Comparison of ENCODE assay signal across 9 mouse cellular contexts in the genomic region with DNA sequence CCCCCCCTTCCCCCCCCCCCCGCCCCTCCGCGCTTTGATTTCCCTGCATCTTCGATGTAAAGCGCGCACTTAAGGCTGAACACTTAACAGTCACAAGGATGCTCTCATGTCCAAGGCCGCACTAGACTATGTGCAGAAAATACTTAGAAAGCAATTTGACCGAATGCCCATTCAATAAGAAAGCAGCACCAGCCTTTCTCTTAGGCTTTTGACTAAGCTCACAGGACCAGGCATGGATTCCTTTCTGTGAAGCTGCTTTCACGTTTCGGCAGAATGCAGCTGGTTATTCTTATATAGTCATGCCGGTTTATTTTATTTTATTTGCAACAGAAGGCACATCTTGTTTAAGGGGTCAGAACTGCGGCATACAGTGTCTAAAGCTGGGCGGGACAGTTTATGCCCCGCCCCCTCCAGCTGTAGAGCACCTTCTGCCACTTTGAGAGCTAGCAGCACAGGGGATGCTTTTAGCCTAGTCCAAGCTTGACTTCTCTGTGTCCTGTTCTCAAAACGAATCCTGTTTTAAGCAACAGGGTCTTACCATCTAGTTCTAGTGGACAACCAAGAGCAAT. TPM values are rescaled to one million over a fixed set of nuclear protein-coding genes. Genes with fewer than 3 reads are reported as not detected.
DNase-seq lines count a peak whose midpoint lies in the region; ATAC-seq and TF ChIP-seq lines count a peak whose summit lies in the region.
"Had no signal": no experiment of that assay in that cellular context is flagged by ENCODE, and none has a peak within 500 bp of the region (broad histone marks: within the 10 kb centered on the region; RNA-seq: fewer than 3 reads in every experiment).

No protein-coding gene starts in this region.

- no peaks in the 10 kb centered on the region for H3K4me1 ChIP-seq in forebrain, postnatal 0 days (ENCODE audit: insufficient read depth)

- 0 out of 2 replicates have a peak overlapping the region, but pooled peaks have one; percentile 3 for H3K9ac ChIP-seq in forebrain, postnatal 0 days

- peak overlapping the region; percentile 12; the same call in 1 of the 2 replicates for H3K4me3 ChIP-seq in forebrain, postnatal 0 days (ENCODE audit: low read depth, low read length)

- no peak for ATAC-seq in forebrain, postnatal 0 days
- ATAC-seq in megakaryocyte-erythroid progenitor cell, adult 5-6 weeks (replicated peaks; ENCODE audit: low FRiP score, low TSS enrichment, poor library complexity, severe bottlenecking) = no peak

- no peaks in the 10 kb centered on the region for H3K36me3 ChIP-seq in forebrain, postnatal 0 days (ENCODE audit: insufficient read depth)

- intact Hi-C loops in gastrocnemius, postnatal 14 days (cut with DNase I; ENCODE audit: low total_unique reads) = loop anchor here (5.0 to 10.0 kb wide), 2 partner anchors 164 to 296 kb away; no protein-coding TSS in a partner anchor

- H3K4me2 ChIP-seq in forebrain, postnatal 0 days (ENCODE audit: low read depth) = peak overlapping the region; percentile 41

- WGBS in forebrain, postnatal 0 days = 16% methylated on average over 15 of the region's 15 CpGs

- H3K27ac ChIP-seq in forebrain, postnatal 0 days (ENCODE audit: low read depth, low read length) = no peak overlapping the region

- no peak for TF ChIP-seq CTCF in forebrain, postnatal 0 days (IDR thresholded peaks at IDR 0.05; ENCODE audit: low read depth)

- no peaks in the 10 kb centered on the region for H3K9me3 ChIP-seq in forebrain, postnatal 0 days (ENCODE audit: low read length)

- no peaks in the 10 kb centered on the region; the same call in 1 of the 2 replicates for H3K27me3 ChIP-seq in forebrain, postnatal 0 days (ENCODE audit: insufficient read depth, low read length)

- DNase-seq in ES-CJ7 (ENCODE audit: low read depth, low spot score) (peak; percentile 9), MN1 (ENCODE audit: low spot score) (peak; percentile 56)
- DNase-seq in forebrain, postnatal 0 days = peak; percentile 22
- DNase-seq in mesoderm, embryonic 11.5 days (ENCODE audit: low read depth, low spot score) = peak; percentile 16
- DNase-seq in gastrocnemius, postnatal 14 days = no peak
- no peak for DNase-seq in cerebellum, adult 8-10 months

RNA-seq across cellular contexts. Expression of a gene that starts 30.8 kb away (rescaled TPM):
- 1.0 and 1.3 TPM in 2 replicates for total RNA-seq in forebrain, postnatal 0 days (2014; rRNA removed)
- polyA plus RNA-seq in forebrain, postnatal 0 days (2015; fragmentation: Nextera tagmentation; extraction: Ambion mirVana) = 0.91 and 1.1 TPM in 2 replicates
- 0.35 TPM in 1 of 2 replicates, not detected in the other for total RNA-seq in megakaryocyte-erythroid progenitor cell, adult 5-6 weeks (2014; fragmentation: Nextera tagmentation)
- total RNA-seq in megakaryocyte-erythroid progenitor cell, adult 5-6 weeks (2017) = not detected in 2 replicates
- total RNA-seq in gastrocnemius, postnatal 14 days (2021) = under 1 TPM; 0.14 to 0.31 TPM

RNA-seq across cellular contexts. Expression of a gene that starts 48.6 kb away (rescaled TPM):
- total RNA-seq in forebrain, postnatal 0 days (2014; rRNA removed) = not detected in 2 replicates
- polyA plus RNA-seq in forebrain, postnatal 0 days (2015; fragmentation: Nextera tagmentation; extraction: Ambion mirVana) = 0.57 and 1.1 TPM in 2 replicates
- total RNA-seq in megakaryocyte-erythroid progenitor cell, adult 5-6 weeks (2014; fragmentation: Nextera tagmentation) = not detected in 2 replicates
- not detected in 2 replicates for total RNA-seq in megakaryocyte-erythroid progenitor cell, adult 5-6 weeks (2017)
- not detected for total RNA-seq in gastrocnemius, postnatal 14 days (2021)
- polyA plus RNA-seq: gonadal fat pad, adult 2 months; urinary bladder, adult 2 months had no signal

Comparison
In these comparisons a context has a peak if more than half of its experiments do, and no peak if none do; other contexts are left out.
1. DNase-seq: peak in ES-CJ7 (single experiment), MN1 (single experiment), forebrain, postnatal 0 days (single experiment) and mesoderm, embryonic 11.5 days (single experiment); none in gastrocnemius, postnatal 14 days (single experiment) and cerebellum, adult 8-10 months (single experiment).